Mouse (Mus musculus): ENCODE data around the gene Ablim1. TPM values are rescaled to one million over a fixed set of nuclear protein-coding genes. Genes with fewer than 3 reads are reported as not detected.

Gene Ablim1
- polyA plus RNA-seq, 1 experiment from 2014 or later = 22.4 TPM

- Histone ChIP-seq H3K27me3 (replicated peaks; ENCODE audit: low read depth, poor library complexity, severe bottlenecking) (no peaks in the 10 kb centered on the region), H3K4me3 (no peak overlapping the region), H3K36me3 (replicated peaks) (no peaks in the 10 kb centered on the region), H3K4me1 (peaks cover 8% of the 10 kb centered on the region; the same call in 1 of the 2 replicates), H3K27ac (replicated peaks) (no peak overlapping the region), H3K9me3 (peaks cover 7% of the 10 kb centered on the region)
- DNase-seq (ENCODE audit: low spot score) = no peak
- WGBS = 89% methylated on average over 6 of the region's 6 CpGs
These were observed 285.3 kb downstream of the Ablim1 start for GRCm38 (mm10) chr19:57029461-57029860.

- Histone ChIP-seq H3K27me3 (replicated peaks; ENCODE audit: low read depth, poor library complexity, severe bottlenecking) (no peaks in the 10 kb centered on the region), H3K27ac (replicated peaks) (no peak overlapping the region), H3K9me3 (peaks cover 7% of the 10 kb centered on the region), H3K4me3 (no peak overlapping the region), H3K36me3 (replicated peaks) (no peaks in the 10 kb centered on the region), H3K4me1 (peaks cover 6% of the 10 kb centered on the region; the same call in 1 of the 2 replicates)
- no peak for DNase-seq (ENCODE audit: low spot score)
- 62% methylated on average over 8 of the region's 8 CpGs for WGBS
These were observed 286.2 kb downstream of the Ablim1 start for GRCm38 (mm10) chr19:57028327-57029179.

- H3K9me3 ChIP-seq = peaks cover 7% of the 10 kb centered on the region
- no peak overlapping the region for H3K4me3 ChIP-seq
- no peaks in the 10 kb centered on the region for H3K27me3 ChIP-seq (replicated peaks; ENCODE audit: low read depth, poor library complexity, severe bottlenecking)
- no peak for DNase-seq (ENCODE audit: low spot score)
- H3K27ac ChIP-seq (replicated peaks) = no peak overlapping the region
- no peaks in the 10 kb centered on the region for H3K36me3 ChIP-seq (replicated peaks)
- H3K4me1 ChIP-seq = peaks cover 5% of the 10 kb centered on the region
- WGBS = 76% methylated on average over 4 of the region's 4 CpGs
These were observed 288.2 kb downstream of the Ablim1 start for GRCm38 (mm10) chr19:57026501-57026900.

GRCm38 (mm10) chr19:57017785-57018179 lies 296.9 kb downstream of the Ablim1 start:
- Histone ChIP-seq H3K4me1 (peaks cover 44% of the 10 kb centered on the region), H3K4me3 (no peak overlapping the region), H3K27ac (replicated peaks) (no peak overlapping the region), H3K9me3 (no peaks in the 10 kb centered on the region), H3K36me3 (replicated peaks) (no peaks in the 10 kb centered on the region), H3K27me3 (replicated peaks; ENCODE audit: low read depth, poor library complexity, severe bottlenecking) (peaks cover 12% of the 10 kb centered on the region; the same call in 1 of the 2 replicates)
- DNase-seq (ENCODE audit: low spot score) = no peak
- WGBS = 74% methylated on average over 8 of the region's 8 CpGs

GRCm38 (mm10) chr19:57016995-57017784 lies 297.5 kb downstream of the Ablim1 start:
- peak overlapping the region; percentile 16; the same call in 1 of the 2 replicates for H3K27ac ChIP-seq (replicated peaks)
- peaks cover 16% of the 10 kb centered on the region; the same call in 1 of the 2 replicates for H3K27me3 ChIP-seq (replicated peaks; ENCODE audit: low read depth, poor library complexity, severe bottlenecking)
- DNase-seq (ENCODE audit: low spot score) = peak; percentile 43
- WGBS = 40% methylated on average over 15 of the region's 15 CpGs
- H3K4me1 ChIP-seq = peaks cover 44% of the 10 kb centered on the region
- no peaks in the 10 kb centered on the region for H3K36me3 ChIP-seq (replicated peaks)
- no peaks in the 10 kb centered on the region for H3K9me3 ChIP-seq
- no peak overlapping the region for H3K4me3 ChIP-seq

GRCm38 (mm10) chr19:57014808-57015207 lies 299.9 kb downstream of the Ablim1 start:
- H3K27ac ChIP-seq (replicated peaks) = no peak overlapping the region
- H3K4me3 ChIP-seq = no peak overlapping the region
- H3K36me3 ChIP-seq (replicated peaks) = no peaks in the 10 kb centered on the region
- no peaks in the 10 kb centered on the region for H3K9me3 ChIP-seq
- peaks cover 26% of the 10 kb centered on the region for H3K27me3 ChIP-seq (replicated peaks; ENCODE audit: low read depth, poor library complexity, severe bottlenecking)
- peaks cover 46% of the 10 kb centered on the region for H3K4me1 ChIP-seq
- WGBS = 87% methylated on average over 3 of the region's 3 CpGs
- DNase-seq (ENCODE audit: low spot score) = no peak

- no peak overlapping the region for H3K4me3 ChIP-seq
- H3K36me3 ChIP-seq (replicated peaks) = no peaks in the 10 kb centered on the region
- H3K4me1 ChIP-seq = peaks cover 58% of the 10 kb centered on the region
- peak overlapping the region; percentile 24; the same call in 1 of the 2 replicates for H3K27ac ChIP-seq (replicated peaks)
- peaks cover 42% of the 10 kb centered on the region for H3K27me3 ChIP-seq (replicated peaks; ENCODE audit: low read depth, poor library complexity, severe bottlenecking)
- DNase-seq (ENCODE audit: low spot score) = no peak
- H3K9me3 ChIP-seq = no peaks in the 10 kb centered on the region
- WGBS = 43% methylated on average over 6 of the region's 6 CpGs
These were observed 301.4 kb downstream of the Ablim1 start for GRCm38 (mm10) chr19:57013271-57013677.

- H3K27ac ChIP-seq (replicated peaks) = no peak overlapping the region
- no peaks in the 10 kb centered on the region for H3K9me3 ChIP-seq
- WGBS = 62% methylated on average over 3 of the region's 3 CpGs
- H3K4me1 ChIP-seq = peaks cover 61% of the 10 kb centered on the region
- H3K36me3 ChIP-seq (replicated peaks) = no peaks in the 10 kb centered on the region
- H3K4me3 ChIP-seq = no peak overlapping the region
- H3K27me3 ChIP-seq (replicated peaks; ENCODE audit: low read depth, poor library complexity, severe bottlenecking) = peaks cover 54% of the 10 kb centered on the region
- no peak for DNase-seq (ENCODE audit: low spot score)
These were observed 302.7 kb downstream of the Ablim1 start for GRCm38 (mm10) chr19:57012068-57012467.

GRCm38 (mm10) chr19:57010064-57010463 lies 304.7 kb downstream of the Ablim1 start:
- WGBS = 43% methylated on average over 4 of the region's 4 CpGs
- Histone ChIP-seq H3K27me3 (replicated peaks; ENCODE audit: low read depth, poor library complexity, severe bottlenecking) (peaks cover 70% of the 10 kb centered on the region), H3K27ac (replicated peaks) (no peak overlapping the region), H3K4me1 (peaks cover 61% of the 10 kb centered on the region), H3K36me3 (replicated peaks) (no peaks in the 10 kb centered on the region), H3K4me3 (no peak overlapping the region), H3K9me3 (no peaks in the 10 kb centered on the region)
- no peak for DNase-seq (ENCODE audit: low spot score)

- H3K27me3 ChIP-seq (replicated peaks; ENCODE audit: low read depth, poor library complexity, severe bottlenecking) = peaks cover 69% of the 10 kb centered on the region
- no peak for DNase-seq (ENCODE audit: low spot score)
- peaks cover 61% of the 10 kb centered on the region for H3K4me1 ChIP-seq
- no peaks in the 10 kb centered on the region for H3K36me3 ChIP-seq (replicated peaks)
- no peak overlapping the region for H3K4me3 ChIP-seq
- H3K9me3 ChIP-seq = no peaks in the 10 kb centered on the region
- H3K27ac ChIP-seq (replicated peaks) = no peak overlapping the region
- 47% methylated on average over 4 of the region's 4 CpGs for WGBS
These were observed 305.1 kb downstream of the Ablim1 start for GRCm38 (mm10) chr19:57009653-57010052.

- Histone ChIP-seq H3K4me3 (peak within 1 kb of the TSS; percentile 71), H3K27ac (replicated peaks) (peak within 1 kb of the TSS; percentile 72), H3K27me3 (replicated peaks; ENCODE audit: low read depth, poor library complexity, severe bottlenecking) (peaks cover 68% of the 10 kb centered on the region), H3K4me1 (peaks cover 61% of the 10 kb centered on the region), H3K36me3 (replicated peaks) (no peaks in the 10 kb centered on the region), H3K9me3 (no peaks in the 10 kb centered on the region)
- 1% methylated on average over 68 of the region's 68 CpGs for WGBS
- peak; percentile 62 for DNase-seq (ENCODE audit: low spot score)
These were observed 306.7 kb downstream of the Ablim1 start, which contains the start of gene Afap1l2 for GRCm38 (mm10) chr19:57007781-57008710. TSS of gene Afap1l2 (minus strand) at chr19:57008228.

GRCm38 (mm10) chr19:57007291-57007690 lies 307.4 kb downstream of the Ablim1 start:
- Histone ChIP-seq H3K27me3 (replicated peaks; ENCODE audit: low read depth, poor library complexity, severe bottlenecking) (peaks cover 64% of the 10 kb centered on the region), H3K36me3 (replicated peaks) (no peaks in the 10 kb centered on the region), H3K4me3 (peak overlapping the region; percentile 71), H3K9me3 (no peaks in the 10 kb centered on the region), H3K27ac (replicated peaks) (no peak overlapping the region; the same call in 1 of the 2 replicates), H3K4me1 (peaks cover 68% of the 10 kb centered on the region)
- DNase-seq (ENCODE audit: low spot score) = no peak
- WGBS = 61% methylated on average over 16 of the region's 16 CpGs
